Mouse (Mus musculus) embryonic stem cell, embryonic (primary cell): ENCODE measurements around the gene Nudt5.

Source experiments
- CTCF ChIA-PET, 4 experiments: fragments of 300-600 bp in 2 of 4; fragments of 350-600 bp in 2 of 4; sonication (Branson Sonifier 250); formaldehyde crosslinking; loops; one replicate each; lab custom pipeline; 2022; ENCODE audit warnings: inconsistent platforms in 2 of 4; lab: Charles Lee
- POLR2A ChIA-PET, 4 experiments: fragments of 300-600 bp in 2 of 4; fragments of 350-600 bp in 2 of 4; sonication (Branson Sonifier 250); formaldehyde crosslinking; loops; one replicate each; lab custom pipeline; 2022; ENCODE audit warnings: antibody characterized with exemption in 4 of 4, inconsistent platforms in 1 of 4; lab: Charles Lee

The Nudt5 gene

DNA sequence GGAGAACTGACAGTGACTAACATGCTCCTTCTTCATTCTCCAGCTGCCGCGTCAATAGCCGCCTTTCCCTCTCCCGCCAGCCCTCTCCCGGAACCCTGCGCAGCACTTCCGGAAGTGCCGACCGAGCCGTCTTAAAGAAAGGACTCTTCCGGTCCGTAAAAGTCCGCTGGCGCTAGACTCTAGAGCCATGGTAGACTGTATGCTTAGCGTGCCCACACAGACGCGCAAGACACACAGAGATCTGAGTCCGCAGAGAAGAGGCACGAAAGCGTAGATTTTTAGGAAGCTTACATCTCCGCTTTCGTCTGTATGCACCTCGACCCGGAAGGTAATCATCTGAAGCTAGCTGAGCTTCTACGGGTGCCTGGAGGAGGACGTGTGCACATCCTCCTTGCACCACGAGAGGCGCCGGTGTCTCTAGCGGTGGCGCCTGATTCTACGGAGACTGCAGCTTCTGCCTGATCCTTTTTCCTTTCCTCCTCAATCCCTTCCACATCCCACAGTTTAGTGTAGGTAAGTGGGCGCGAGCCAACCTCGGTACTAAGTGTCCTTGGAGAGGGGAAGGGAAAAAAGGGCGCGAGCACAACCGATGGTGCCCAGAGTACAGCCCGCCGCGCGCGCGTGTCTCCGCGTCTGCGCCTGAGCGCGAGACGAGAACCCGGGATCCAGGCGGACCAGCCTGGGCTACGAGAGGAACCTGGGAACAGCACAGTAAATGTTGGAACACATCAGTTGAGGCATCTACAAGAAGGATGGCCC is at the start of gene Nudt5, which contains the start of gene Cdc123:
Nudt5 (plus strand) TSS at position 147 of the 759 bp plus-strand sequence.
Cdc123 (minus strand) TSS at position 292 of the 759 bp plus-strand sequence.
- ChIA-PET POLR2A (interaction anchor here (0.5 to 3.0 kb wide), 49 partner anchors 8 to 1882 kb away, joined by 3 to 14 read pairs (median 5); partner anchors contain the start of genes Camk1d (in 2 of the 4), Sec61a2 (in 2 of the 4), Ccdc3 (in 1 of the 4) and Phyh (in 1 of the 4)), CTCF (interaction anchor here (0.6 to 1.2 kb wide), 11 partner anchors 12 to 765 kb away, joined by 3 to 11 read pairs (median 3); partner anchors contain the start of gene Camk1d (in 2 of the 4))

DNA sequence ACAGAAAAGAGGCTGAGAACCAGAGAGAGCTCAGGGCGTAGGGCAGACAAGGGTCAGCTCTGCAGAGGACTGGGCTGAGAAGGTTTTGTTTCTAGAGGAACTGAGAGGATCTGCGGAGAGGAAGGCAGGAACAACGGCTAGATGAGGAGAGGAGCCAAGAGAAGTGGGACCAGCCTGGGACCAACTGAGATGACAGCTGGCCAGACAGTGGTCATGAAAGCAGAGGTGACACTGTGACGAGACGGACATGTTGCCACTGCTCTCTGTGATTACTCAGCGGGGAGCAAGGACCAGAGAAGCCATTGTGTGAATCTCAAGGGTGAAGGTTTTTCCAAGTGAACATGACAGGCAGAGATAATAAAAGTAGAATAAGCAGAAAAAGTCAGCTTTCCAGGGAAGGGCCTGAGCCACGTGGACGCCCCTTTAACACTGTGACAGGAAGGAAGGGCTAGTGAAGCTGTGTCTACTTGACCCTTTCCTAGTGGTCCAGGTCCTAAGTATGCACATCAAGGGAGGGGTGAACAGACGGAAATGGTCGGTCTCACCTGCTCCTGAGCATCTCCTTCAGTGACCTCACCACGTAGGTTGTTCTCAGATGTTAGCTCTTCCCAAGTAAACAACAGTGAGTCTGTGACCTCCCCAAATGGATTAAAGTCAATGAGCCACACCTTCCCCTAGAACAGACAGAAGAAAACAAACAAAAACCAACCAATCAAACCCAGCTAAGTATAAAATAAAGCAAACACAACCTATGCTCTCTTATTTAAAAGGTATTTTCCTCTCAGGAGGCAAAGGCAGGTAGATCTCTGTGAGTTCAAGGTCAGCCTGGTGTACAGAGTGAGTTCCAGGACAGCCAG is 46.8 kb upstream of the Nudt5 start:
- CTCF ChIA-PET = interaction anchor here in 2 of 4 experiments (0.5 to 1.4 kb wide), 7 partner anchors 9 to 1215 kb away, joined by 3 to 11 read pairs (median 3); partner anchors contain the start of gene Camk1d (in 1 of the 2)
- POLR2A ChIA-PET = interaction anchor here (0.5 to 5.1 kb wide), 36 partner anchors 8 to 1125 kb away, joined by 3 to 47 read pairs (median 4); partner anchors contain the start of genes Camk1d (in 2 of the 4), Cdc123 (in 2 of the 4), Nudt5 (in 2 of the 4) and Gm13199 (in 1 of the 4)

DNA sequence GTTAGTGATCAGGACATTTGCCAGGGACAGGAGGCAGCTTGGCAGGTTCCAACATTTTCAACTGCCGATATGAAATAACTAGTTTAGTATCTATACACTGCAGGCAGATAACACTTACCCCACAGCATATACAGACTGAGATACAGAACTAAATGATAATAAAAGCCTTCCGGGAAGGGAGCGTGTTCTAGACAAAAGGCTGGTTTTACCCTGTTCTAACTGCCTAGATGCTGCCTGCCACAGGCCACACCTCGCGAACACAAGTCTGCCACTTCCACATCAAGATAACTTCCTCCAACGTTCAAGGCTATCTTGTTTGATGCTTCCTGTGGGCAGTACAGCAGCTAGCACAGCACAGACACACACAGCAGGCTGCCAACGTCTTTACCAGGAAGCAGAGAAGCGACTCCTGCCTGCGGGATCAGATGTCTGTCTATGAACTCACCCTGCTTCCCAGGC is 43.6 kb upstream of the Nudt5 start:
- ChIA-PET CTCF (interaction anchor here in 3 of 4 experiments (0.6 to 1.4 kb wide), 3 partner anchors 10 to 721 kb away, joined by 3 to 4 read pairs (median 3); partner anchors contain the start of gene Camk1d (in 1 of the 3)), POLR2A (interaction anchor here in 3 of 4 experiments (0.8 to 3.2 kb wide), 6 partner anchors 8 to 87 kb away, joined by 3 to 23 read pairs (median 4); partner anchors contain the start of gene Camk1d (in 2 of the 3))

DNA sequence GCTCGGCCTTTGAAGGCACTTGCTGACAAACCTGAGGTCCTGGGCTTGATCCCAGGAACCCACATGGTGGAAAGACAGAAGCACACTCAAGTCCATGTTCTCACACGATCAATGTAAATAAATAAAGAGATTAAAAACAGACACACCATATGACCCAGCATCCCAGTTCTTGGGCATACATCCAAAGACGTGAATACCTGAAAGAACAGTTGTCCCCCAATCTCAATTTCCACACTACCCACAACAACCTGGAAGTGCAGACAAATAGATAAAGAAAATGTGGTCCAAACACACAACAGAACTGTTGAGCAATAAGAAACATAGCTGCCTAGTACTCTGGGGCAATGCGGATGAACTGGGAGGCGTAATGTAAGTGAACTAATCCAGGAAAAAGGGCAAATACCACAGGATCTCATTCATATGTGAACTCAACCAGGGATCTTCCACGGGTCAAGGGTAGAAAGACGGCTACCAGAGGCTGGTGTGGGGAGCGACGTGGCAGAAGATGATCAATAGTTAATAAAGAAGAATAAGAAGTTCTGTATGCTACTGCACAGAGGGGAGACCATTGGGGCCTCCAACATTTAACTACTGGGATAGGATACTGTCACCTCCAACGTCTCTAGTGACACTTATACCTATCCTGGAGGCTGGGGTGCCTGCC is 42.8 kb upstream of the Nudt5 start:
- ChIA-PET POLR2A (interaction anchor here in 3 of 4 experiments (0.6 to 3.2 kb wide), 7 partner anchors 8 to 626 kb away, joined by 3 to 23 read pairs (median 4); partner anchors contain the start of gene Camk1d (in 2 of the 3)), CTCF (interaction anchor here in 2 of 4 experiments (0.6 to 1.4 kb wide), 3 partner anchors 9 to 88 kb away, joined by 3 to 4 read pairs (median 4); partner anchors contain the start of gene Camk1d (in 1 of the 2))

DNA sequence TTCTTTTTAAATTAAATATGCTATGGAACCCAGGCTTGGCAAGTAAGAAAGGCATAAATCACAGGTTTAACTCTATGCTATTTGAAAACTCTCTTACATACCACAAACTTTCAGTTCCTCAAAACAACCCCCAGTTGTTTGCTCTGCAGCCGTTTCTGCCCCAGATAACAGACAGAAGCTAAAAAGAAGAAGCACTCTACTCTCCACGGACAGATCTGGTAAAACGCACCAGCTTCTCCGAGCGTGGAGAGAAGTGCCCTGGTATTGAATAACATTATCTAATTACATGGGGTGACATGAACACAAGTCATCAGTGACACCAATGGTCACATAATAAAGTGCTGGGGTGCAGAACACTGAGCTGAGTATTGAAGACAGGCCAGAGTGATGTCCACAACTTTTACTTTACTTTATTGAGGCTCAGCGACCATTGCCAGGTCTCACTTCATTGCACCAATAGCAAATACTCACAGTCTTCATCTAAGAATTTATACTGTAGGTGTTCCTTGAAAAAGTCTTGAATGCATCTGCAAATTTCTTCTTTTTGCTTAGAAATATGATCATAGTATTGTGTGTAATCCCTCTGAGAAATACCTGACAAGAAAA is 40.3 kb upstream of the Nudt5 start:
- ChIA-PET CTCF (interaction anchor here in 2 of 4 experiments (0.5 to 4.5 kb wide), 2 partner anchors 90 to 706 kb away, joined by 3 to 17 read pairs (median 9); partner anchors contain the start of gene Camk1d (in 2 of the 2)), POLR2A (interaction anchor here in 2 of 4 experiments (0.9 to 5.5 kb wide), 6 partner anchors 7 to 181 kb away, joined by 3 to 30 read pairs (median 4); partner anchors contain the start of gene Camk1d (in 1 of the 2))

DNA sequence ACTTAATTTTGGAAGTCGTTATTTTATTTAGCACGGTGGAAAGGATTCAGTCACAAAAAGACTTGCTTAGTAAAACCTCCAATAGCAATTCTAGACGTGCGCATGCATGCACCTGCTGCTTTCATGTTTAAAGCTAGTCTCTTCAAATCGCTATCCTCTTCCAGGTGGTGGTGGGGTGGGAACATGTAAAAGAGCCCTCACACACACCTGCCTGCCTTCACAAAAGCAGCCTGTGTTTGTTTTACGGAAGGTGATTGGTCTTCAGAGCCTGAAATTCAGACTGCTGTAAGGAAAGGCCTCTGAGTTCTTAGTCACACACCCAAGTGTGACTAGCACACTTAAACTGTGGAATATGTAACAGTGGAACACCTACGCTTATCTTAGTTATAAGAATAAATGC is 39.6 kb upstream of the Nudt5 start:
- ChIA-PET CTCF (interaction anchor here in 2 of 4 experiments (1.5 to 4.5 kb wide), 2 partner anchors 9 to 91 kb away, joined by 3 to 17 read pairs (median 9); partner anchors contain the start of gene Camk1d (in 2 of the 2)), POLR2A (interaction anchor here in 3 of 4 experiments (0.9 to 5.5 kb wide), 8 partner anchors 7 to 181 kb away, joined by 3 to 30 read pairs (median 4); partner anchors contain the start of gene Camk1d (in 2 of the 3))

DNA sequence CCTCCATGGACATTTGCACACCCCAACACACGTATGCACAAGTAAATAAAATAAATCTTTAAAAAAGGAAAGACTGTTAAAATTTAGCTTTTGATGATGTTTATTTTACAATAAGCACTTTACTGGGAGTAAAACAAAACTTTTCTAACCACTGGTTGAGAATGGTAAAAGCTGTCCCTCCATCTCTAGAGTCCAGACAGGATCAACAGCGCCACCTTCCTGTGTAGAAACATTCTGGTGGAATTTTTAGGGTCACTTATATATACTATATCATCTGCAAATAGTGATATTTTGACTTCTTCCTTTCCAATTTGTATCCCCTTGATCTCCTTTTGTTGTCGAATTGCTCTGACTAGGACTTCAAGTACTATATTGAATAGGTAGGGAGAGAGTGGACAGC is 38.6 kb upstream of the Nudt5 start:
- CTCF ChIA-PET = interaction anchor here in 3 of 4 experiments (0.6 to 4.5 kb wide), 7 partner anchors 8 to 92 kb away, joined by 3 to 17 read pairs (median 4); partner anchors contain the start of gene Camk1d (in 3 of the 3)
- POLR2A ChIA-PET = interaction anchor here (0.5 to 5.5 kb wide), 9 partner anchors 8 to 728 kb away, joined by 3 to 30 read pairs (median 3); partner anchors contain the start of gene Camk1d (in 2 of the 4)

DNA sequence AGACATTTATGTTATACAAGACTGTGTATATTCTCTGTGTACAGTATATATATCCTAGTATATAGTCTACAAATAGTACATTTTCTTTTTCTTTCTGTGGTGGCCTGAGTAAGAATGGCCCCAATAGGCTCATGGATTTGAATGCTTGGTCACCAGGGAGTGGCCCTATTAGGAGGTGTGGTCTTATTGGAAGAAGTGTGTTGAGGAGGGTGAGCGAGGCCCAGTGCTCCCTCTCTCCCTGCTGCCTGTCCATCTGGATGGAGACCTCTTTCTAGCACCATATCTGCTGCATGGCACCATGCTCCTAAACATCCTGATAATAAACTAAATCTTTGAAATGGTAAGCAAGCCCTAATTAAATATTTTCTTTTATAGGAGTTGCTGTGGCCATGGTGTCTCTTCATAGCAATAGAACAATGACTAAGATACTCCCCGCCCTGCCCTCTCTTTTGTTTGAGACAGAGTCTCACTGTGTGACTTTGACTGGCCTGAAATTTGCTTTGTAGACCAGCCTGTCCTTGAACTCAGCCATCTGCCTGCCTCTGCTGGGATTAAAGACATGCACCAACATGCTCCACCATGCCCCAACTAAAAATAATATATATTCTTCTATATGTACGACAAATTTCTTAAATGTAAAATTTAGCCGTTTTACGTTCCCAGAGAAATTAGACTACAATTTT is 34.6 kb upstream of the Nudt5 start:
- POLR2A ChIA-PET = interaction anchor here in 2 of 4 experiments (1.0 to 5.5 kb wide), 7 partner anchors 9 to 34 kb away, joined by 3 to 47 read pairs (median 8); partner anchors contain the start of genes Cdc123 (in 1 of the 2) and Nudt5 (in 1 of the 2)
- CTCF ChIA-PET = interaction anchor here in 1 of 4 experiments (1.4 kb wide), 1 partner anchor 9 kb away, joined by 3 read pairs; no protein-coding TSS in a partner anchor

DNA sequence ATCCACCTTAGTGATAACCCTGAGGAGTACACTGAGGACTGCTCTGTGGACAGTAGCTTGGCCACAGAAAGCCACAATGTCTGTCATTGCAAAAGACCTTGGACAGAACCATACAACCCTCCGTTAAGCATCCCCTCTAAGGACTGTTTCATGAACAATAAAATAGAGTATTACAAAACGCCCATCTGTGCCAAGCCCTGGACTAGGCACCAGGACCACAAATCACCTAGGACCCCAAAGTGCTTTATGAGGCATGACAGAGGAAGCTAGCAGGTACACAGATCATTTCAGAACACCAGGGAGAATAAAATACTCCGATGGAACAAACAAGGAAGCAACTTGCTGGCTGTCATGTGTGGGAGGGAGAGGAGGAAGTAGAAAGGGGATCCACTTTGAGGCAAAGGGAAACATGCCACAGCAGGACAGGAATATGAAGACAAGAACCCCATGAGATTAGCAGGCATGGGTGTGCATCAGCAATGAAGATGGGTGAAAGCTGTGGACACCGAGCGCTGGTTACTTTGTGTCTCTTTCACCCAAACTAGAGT is 33.5 kb upstream of the Nudt5 start:
- ChIA-PET POLR2A (interaction anchor here in 3 of 4 experiments (0.6 to 4.7 kb wide), 25 partner anchors 9 to 767 kb away, joined by 3 to 47 read pairs (median 4); partner anchors contain the start of genes Cdc123 (in 2 of the 3), Nudt5 (in 2 of the 3) and Camk1d (in 1 of the 3)), CTCF (interaction anchor here in 1 of 4 experiments (1.4 kb wide), 1 partner anchor 10 kb away, joined by 3 read pairs; no protein-coding TSS in a partner anchor)

DNA sequence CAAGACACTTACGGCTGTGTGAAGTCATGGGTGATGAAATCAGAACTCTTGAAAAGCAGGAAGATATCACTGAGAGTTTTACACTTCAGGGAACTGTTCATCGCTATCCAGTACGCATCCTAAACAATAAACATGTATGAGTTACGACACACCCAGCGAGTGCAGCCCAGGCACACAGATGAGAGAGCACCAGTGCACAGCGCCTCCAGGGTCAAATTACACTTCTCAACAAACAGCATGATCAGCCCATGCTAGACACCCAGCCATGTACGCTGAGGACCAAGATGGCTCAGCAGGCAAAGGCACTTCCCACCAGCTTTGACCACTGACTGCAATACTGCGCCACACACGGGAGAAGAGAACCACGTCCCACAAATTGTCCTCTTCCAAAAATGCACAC is 23.6 kb upstream of the Nudt5 start:
- POLR2A ChIA-PET = interaction anchor here in 2 of 4 experiments (1.0 to 1.9 kb wide), 5 partner anchors 10 to 107 kb away, joined by 3 to 14 read pairs (median 5); partner anchors contain the start of gene Camk1d (in 1 of the 2)
- CTCF ChIA-PET = no interaction called here

DNA sequence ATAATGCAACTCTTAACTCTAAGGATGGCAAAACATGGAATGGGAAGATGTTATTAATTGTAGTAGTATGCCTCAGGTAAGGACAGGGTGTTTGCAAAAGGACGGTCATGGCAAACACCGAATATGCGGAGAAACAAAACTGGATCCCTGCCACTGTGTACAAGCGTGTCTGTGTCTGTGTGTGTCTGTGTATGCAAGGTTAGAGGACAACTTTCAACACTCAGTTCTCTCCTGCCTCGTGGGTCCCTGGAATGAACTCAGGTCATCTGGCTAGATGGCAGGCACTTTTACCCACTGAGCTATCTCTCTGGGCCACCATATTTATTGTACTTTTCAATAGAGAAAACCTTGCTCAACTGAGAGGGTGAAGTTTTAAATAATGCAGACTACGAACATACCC is 22.4 kb upstream of the Nudt5 start:
- POLR2A ChIA-PET = interaction anchor here in 2 of 4 experiments (0.9 to 1.8 kb wide), 4 partner anchors 9 to 24 kb away, joined by 3 to 6 read pairs (median 5); no protein-coding TSS in a partner anchor

DNA sequence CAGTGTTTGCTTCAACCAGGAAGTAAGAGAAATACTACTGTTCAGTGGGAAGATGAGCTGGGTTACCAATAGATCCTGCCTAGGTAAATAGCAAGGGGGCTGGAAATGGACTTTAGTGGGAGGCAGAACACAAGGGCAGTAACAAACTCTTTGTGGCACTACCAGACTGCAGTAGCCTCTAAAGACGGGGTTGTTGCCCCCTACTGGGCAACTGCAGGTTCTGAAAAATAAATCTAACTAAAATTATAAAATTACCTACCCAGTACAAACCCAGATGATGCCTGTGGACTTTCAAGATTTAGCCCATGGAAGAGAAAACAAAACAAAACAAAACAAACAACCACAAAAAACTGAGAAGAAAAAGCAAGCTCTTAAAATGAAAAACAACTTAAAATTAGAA is 20.6 kb upstream of the Nudt5 start:
- ChIA-PET CTCF (no interaction called here), POLR2A (interaction anchor here in 2 of 4 experiments (0.7 to 1.9 kb wide), 11 partner anchors 10 to 111 kb away, joined by 3 to 8 read pairs (median 4); partner anchors contain the start of genes Camk1d (in 2 of the 2), Cdc123 (in 2 of the 2) and Nudt5 (in 2 of the 2))

More for the DNA sequence above, 22.4 kb upstream of the Nudt5 start:
- CTCF ChIA-PET = interaction anchor here in 2 of 4 experiments (0.6 to 1.0 kb wide), 2 partner anchors 108 to 722 kb away, joined by 3 read pairs; partner anchors contain the start of gene Camk1d (in 1 of the 2)

DNA sequence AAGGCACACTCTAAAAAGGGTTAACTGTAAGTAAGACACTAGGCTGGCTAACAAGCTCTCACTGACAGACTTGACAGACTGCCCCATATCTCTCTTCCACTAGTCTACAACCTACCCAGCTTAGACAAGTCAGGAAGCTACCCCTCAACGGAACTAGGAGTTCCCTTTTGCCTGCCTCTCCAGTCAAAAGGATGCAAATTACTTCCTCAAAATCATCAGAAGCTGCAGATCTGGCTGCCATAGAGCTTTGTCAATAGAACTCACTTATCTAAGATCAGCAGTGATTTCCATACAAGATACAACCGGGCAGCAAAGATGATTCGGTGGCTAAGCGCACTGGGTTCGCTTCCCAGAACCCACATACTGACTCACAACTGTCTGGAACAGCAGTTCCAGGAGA is 20.1 kb upstream of the Nudt5 start:
- ChIA-PET POLR2A (interaction anchor here in 2 of 4 experiments (0.7 to 1.9 kb wide), 12 partner anchors 9 to 111 kb away, joined by 3 to 8 read pairs (median 4); partner anchors contain the start of genes Camk1d (in 2 of the 2), Cdc123 (in 2 of the 2) and Nudt5 (in 2 of the 2)), CTCF (no interaction called here)

DNA sequence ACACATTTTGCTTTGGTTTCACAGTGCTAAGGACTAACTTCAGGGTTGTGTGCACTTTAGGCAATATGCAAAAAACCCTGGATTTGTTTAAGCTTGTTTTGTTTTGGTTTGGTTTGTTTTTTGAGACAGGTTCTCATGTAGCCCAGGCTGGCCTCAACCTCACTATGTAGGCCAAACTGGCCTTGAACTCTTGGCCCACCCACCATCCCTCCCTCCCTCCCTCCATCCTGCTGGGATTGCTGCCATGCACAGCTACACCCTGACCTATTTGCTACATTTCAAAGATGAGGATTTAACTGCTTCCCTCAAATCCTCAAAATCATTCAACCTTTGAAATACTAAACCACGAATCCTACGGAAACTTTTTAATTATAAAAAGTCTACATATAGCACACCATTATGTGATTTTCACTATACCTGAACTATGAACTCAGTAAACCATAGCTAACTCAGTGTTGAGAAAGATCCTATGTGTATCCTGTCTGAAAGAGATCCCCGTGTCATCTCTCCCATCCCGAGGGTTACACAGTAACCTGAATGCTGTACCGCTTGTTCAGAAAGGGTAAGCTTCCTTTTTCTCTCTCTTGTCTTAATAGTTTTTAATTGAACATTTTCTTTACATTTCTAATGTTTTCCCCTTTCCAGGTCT is 19.4 kb upstream of the Nudt5 start:
- POLR2A ChIA-PET = interaction anchor here in 2 of 4 experiments (0.7 to 1.9 kb wide), 7 partner anchors 9 to 112 kb away, joined by 3 to 8 read pairs (median 4); partner anchors contain the start of genes Camk1d (in 1 of the 2), Cdc123 (in 1 of the 2) and Nudt5 (in 1 of the 2)

More for the DNA sequence above, 19.4 kb upstream of the Nudt5 start:
- CTCF ChIA-PET = interaction anchor here in 1 of 4 experiments (1.4 kb wide), 1 partner anchor 111 kb away, joined by 5 read pairs; the partner anchor contains the start of gene Camk1d
